Comparison of ENCODE assay signal across 8 mouse cellular contexts in genomic region chr6:128028116-128028940, GRCm38 (mm10).
DNase-seq lines count a peak whose midpoint lies in the region; ATAC-seq lines count a peak whose summit lies in the region.

No protein-coding gene starts in this region.

- peak overlapping the region; percentile 37; the same call in 1 of the 2 replicates for H3K9ac ChIP-seq in heart, embryonic 13.5 days
- H3K9ac ChIP-seq in stomach, embryonic 16.5 days (ENCODE audit: low read length) = peak overlapping the region; percentile 10; the same call in 1 of the 2 replicates

- no peak overlapping the region for H3K4me3 ChIP-seq in heart, embryonic 13.5 days
- H3K4me3 ChIP-seq in limb, embryonic 10.5 days = no peak overlapping the region
- no peak overlapping the region for H3K4me3 ChIP-seq in stomach, embryonic 16.5 days (replicated peaks; ENCODE audit: low read length)

- no peak for DNase-seq in heart, adult 8-10 months (ENCODE audit: low spot score)
- DNase-seq in urinary bladder, postnatal 14 days (ENCODE audit: low spot score) = peak; percentile 46
- no peak for DNase-seq in urinary bladder, postnatal 10 days (ENCODE audit: low spot score)
- peak; percentile 83 to 89 for DNase-seq in cerebellum, postnatal 25 days
- DNase-seq in limb, embryonic 10.5 days (ENCODE audit: low spot score) = peak; percentile 79

- 34% methylated on average over 10 of the region's 10 CpGs for WGBS in heart, embryonic 13.5 days
- 32% methylated on average over 10 of the region's 10 CpGs for WGBS in limb, embryonic 10.5 days
- 45% methylated on average over 10 of the region's 10 CpGs for WGBS in stomach, embryonic 16.5 days

- H3K4me1 ChIP-seq in heart, embryonic 13.5 days = peaks cover 72% of the 10 kb centered on the region
- peaks cover 71% of the 10 kb centered on the region for H3K4me1 ChIP-seq in limb, embryonic 10.5 days
- H3K4me1 ChIP-seq in stomach, embryonic 16.5 days (ENCODE audit: control insufficient read depth, insufficient read depth, low read length) = peaks cover 11% of the 10 kb centered on the region; the same call in 1 of the 2 replicates

- H3K27ac ChIP-seq in heart, embryonic 13.5 days (replicated peaks) = peak overlapping the region; percentile 20; the same call in 1 of the 2 replicates
- H3K27ac ChIP-seq in limb, embryonic 10.5 days = peak overlapping the region; percentile 46; the same call in 1 of the 2 replicates
- H3K27ac ChIP-seq in stomach, embryonic 16.5 days (ENCODE audit: low read length) = peak overlapping the region; percentile 38; the same call in 1 of the 2 replicates

- ATAC-seq in heart, embryonic 13.5 days (ENCODE audit: extremely low read depth, insufficient number of reproducible peaks, low FRiP score, low TSS enrichment) = no peak
- no peak for ATAC-seq in stomach, embryonic 16.5 days (ENCODE audit: insufficient read depth, low FRiP score)
- ATAC-seq in megakaryocyte-erythroid progenitor cell, adult 5-6 weeks (replicated peaks; ENCODE audit: low FRiP score, low TSS enrichment, poor library complexity, severe bottlenecking) = no peak

- no peaks in the 10 kb centered on the region for H3K9me3 ChIP-seq in heart, embryonic 13.5 days
- H3K9me3 ChIP-seq in limb, embryonic 10.5 days (replicated peaks) = no peaks in the 10 kb centered on the region
- no peaks in the 10 kb centered on the region for H3K9me3 ChIP-seq in stomach, embryonic 16.5 days (replicated peaks; ENCODE audit: control insufficient read depth, low read length)

- no peaks in the 10 kb centered on the region for H3K27me3 ChIP-seq in heart, embryonic 13.5 days (replicated peaks)
- peaks cover 7% of the 10 kb centered on the region for H3K27me3 ChIP-seq in limb, embryonic 10.5 days (ENCODE audit: low read depth, poor library complexity, severe bottlenecking)
- H3K27me3 ChIP-seq in stomach, embryonic 16.5 days (ENCODE audit: control insufficient read depth, insufficient read depth, low read length) = no peaks in the 10 kb centered on the region

- H3K36me3 ChIP-seq in heart, embryonic 13.5 days = peaks cover 18% of the 10 kb centered on the region
- H3K36me3 ChIP-seq in limb, embryonic 10.5 days = no peaks in the 10 kb centered on the region
- no peaks in the 10 kb centered on the region for H3K36me3 ChIP-seq in stomach, embryonic 16.5 days (ENCODE audit: control insufficient read depth, insufficient read depth, low read length)

- H3K4me2 ChIP-seq in heart, embryonic 13.5 days = no peak overlapping the region
- H3K4me2 ChIP-seq in stomach, embryonic 16.5 days (ENCODE audit: low read depth, low read length) = no peak overlapping the region

Comparison
In these comparisons a context has a peak if more than half of its experiments do, and no peak if none do; other contexts are left out.
1. DNase-seq: peak in urinary bladder, postnatal 14 days (single experiment), cerebellum, postnatal 25 days (2 of 2) and limb, embryonic 10.5 days (single experiment); none in heart, adult 8-10 months (single experiment) and urinary bladder, postnatal 10 days (single experiment).
2. Peak in every context shown above with its lines, with median percentiles within 50 percentile points of each other: H3K27ac ChIP-seq.